Mouse (Mus musculus): Measurements from ENCODE around the gene Vwc2. TPM values are rescaled to one million over a fixed set of nuclear protein-coding genes. Genes with fewer than 3 reads are reported as not detected.

Gene Vwc2
- total RNA-seq (2021) (under 1 TPM; 0.29 to 0.31 TPM), polyA plus RNA-seq (2012; rRNA removed) (0.61 and 1.4 TPM in 2 replicates)
- long read RNA-seq: 0 reads

DNA sequence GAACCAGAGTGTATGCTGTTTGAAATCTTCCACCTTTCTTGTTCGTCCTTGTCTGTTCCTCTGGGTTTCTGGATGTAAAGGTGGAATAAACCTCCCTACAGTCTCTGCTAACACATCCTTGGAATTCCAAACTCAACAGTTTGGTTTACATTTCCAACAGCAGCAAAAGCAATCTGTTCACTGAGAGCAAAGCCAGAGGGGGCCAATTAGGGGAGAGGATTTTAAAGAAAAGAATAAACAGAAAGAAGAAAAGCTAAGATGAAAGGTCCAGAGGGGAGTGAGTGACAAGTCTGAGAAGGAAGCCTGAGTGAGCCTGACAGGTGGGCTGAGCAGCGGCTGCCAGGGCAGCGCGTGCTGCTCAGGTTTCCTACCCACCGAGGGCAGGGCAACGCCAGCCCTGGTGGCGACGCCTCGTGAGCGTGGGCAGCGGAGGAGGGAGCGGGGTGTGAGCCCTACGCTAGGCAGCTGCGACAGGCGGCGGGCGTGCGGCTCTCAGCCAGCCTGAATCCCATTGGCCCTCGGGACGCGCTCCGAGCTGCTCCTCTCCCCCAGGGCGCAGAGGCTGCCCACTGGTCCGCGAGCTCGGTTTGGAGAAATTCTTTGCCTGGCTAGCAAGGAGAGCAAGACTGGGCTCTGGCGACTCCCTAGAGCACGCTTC lies at the start of gene Vwc2:
Vwc2 (plus strand) TSS at position 648 of the 658 bp plus-strand sequence.
- no peak for DNase-seq

DNA sequence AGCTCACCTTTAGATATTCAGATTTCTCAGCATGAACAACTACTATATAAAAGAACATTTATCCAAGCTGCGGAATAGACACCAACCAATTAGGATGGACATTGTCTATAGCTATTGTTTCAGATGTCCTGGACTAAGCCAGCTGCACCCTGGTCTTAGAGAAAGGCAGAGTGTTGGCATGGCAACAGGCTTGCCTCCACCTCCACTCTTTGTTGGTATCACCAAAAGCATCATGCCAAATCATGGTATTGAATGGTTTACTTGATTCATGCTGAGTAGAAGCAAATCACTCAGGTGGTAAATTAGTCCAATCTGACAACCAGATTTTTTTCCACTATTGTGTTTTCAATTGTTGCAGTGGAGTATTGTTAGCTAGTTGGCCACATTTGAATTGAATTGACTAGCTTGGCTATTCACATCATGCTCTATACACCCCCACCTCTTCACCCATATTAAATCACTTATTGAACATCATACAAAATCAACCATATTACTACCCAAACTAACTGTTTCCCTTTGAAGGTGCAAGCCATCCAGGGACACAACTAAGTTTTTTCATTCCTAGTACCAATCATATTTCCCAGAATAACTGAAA lies 25.8 kb upstream of the Vwc2 start:
- no peak for DNase-seq

DNA sequence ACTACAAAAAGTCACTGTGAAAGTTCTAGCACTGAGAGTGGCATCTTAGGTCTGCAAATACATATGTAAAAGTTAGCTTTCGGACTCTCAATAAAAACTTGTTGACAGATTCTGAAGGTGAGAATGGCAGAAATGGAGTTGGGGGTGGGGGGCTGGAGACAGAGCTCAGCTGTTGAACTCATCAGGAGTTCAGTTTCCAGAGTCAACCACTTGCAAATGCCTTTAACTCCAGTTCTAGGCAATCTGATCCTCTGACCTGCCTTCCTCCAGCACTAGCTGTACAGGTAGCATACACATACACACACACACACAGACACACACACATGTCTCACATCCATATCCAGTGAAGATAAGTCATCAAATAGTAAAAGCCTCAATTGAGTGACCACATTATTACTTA lies 16.4 kb upstream of the Vwc2 start:
- no peak for DNase-seq

DNA sequence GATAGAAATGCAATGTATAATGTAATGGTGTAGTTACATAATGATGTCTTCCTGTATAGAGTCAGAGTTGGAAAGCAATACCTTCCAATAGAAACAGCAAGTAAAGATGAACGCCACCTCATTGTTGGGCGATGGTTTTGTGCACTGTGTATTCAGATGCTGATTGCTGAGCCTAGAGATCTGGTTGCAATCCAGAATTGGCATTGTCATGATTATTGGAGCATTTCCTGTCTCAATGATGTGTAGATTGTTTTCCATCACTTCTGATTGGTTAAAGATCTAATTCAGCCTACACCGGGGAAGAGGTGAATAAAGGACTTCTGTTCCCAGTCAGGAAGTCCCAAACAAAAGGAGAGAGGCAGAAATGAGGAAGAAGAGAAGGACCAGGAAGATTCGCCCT lies 15.7 kb upstream of the Vwc2 start:
- DNase-seq: no peak

DNA sequence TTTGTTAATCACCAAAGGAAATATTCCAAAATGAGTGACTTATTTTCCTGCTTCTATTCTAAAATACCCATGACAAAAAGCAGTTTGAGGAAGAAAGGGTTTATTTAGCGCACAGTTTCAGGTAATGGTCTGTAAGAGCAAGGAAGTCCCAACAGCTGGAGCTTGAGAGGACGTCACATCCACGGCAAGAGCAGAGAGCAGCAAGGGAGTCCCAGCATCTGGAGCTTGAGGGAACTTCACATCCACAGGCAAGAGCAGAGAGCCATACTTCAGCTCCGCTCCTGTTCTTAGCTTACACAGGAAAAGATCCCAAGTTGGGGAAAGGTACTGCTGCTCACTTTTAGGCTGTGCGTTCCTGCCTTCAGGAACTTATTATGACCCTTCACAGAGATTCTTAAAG lies 15.0 kb upstream of the Vwc2 start:
- no peak for DNase-seq

DNA sequence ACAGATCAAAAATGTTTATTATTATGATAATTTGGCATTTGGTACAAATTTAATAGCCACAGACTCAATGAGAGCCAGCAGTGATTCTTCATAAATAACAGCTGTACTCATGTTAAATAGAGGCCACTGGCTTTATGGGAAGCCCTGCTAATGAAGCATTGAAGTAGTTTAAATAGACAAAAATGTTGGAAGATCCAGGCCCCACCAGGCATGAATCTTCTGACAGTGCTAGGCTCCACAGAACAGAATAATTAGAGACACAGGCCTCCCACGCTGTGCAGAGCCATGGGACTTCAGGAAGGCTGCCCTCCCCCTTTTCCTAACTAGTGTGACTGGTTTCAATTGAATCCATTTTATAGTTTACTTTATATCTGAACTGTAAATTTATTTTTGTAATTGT lies 11.8 kb upstream of the Vwc2 start:
- no peak for DNase-seq

DNA sequence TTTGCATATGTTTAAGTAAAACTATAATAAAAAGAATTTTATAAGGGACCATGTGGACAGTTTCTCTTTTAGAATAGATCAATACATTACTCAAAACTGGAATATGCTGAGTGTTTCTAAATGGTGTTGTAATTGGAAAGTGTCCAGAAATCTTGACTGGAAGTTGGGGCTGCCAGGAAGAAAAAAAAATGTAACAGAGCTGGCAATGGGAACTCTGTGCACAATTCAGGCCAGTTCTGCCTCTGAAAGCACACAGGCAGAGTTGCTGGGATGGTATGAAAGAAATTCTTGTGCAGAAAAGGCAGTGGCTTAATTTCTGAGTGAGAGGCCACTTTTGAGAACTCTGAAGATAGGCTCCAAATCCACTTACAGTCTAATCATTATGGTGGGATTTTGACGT lies 11.4 kb upstream of the Vwc2 start:
- no peak for DNase-seq

DNA sequence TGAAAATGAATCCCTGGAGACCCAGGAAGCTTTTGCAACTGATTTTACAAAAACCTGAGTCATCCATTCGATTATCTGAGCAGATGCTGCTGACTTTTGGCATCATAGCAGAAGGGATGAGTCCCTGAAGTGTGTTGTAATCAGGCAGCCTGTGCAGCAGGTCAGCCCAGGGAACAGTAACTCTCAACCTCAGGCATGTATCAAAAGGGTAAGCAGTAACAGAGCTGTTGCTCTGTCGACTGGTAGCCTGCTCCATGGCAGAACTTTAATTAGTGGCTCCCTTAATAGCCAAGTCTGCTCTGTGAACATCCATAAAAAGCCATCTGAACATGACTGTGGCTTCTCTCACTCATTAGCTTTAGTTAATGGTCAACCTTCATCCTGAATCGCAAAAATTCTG lies 5.1 kb upstream of the Vwc2 start:
- DNase-seq: no peak

DNA sequence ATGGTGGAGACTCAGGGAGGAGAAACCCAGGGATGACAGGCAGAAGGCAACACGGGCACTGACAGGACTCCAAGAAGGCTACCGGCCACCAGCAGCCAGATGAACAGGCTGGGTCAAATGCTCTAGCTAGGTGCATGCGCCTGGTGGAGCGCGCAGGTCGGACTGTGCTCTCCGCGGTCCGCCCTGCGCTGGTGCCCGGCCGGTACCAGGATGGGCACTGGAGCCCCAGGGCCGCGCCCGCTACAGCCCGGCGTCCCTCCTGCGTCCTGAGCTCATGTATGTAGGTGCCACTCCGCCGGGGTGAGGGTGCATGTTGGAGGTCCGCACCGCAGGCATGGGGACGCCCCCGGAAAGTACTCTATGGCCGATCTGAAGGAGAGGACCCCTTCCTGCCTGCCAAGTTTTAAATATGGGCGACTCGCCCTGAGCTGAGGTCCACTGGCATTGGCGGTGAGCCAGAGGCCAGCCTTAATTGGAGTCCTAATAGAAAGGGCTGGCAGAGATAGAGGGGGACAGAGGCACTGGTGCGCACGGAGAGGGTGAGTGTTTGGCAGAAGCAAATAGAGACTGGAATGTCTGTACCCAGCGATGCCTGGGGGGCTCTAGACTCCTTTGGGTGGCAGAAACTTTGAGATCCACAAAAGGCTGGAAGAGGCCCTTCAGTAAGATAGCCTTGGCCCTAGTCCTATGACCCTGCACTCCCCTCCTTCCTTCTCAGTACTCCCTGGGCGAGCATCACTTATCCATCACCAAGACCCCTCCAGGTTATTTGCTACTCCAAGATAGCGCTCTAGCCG lies 409 bp downstream of the Vwc2 start:
- DNase-seq: no peak

DNA sequence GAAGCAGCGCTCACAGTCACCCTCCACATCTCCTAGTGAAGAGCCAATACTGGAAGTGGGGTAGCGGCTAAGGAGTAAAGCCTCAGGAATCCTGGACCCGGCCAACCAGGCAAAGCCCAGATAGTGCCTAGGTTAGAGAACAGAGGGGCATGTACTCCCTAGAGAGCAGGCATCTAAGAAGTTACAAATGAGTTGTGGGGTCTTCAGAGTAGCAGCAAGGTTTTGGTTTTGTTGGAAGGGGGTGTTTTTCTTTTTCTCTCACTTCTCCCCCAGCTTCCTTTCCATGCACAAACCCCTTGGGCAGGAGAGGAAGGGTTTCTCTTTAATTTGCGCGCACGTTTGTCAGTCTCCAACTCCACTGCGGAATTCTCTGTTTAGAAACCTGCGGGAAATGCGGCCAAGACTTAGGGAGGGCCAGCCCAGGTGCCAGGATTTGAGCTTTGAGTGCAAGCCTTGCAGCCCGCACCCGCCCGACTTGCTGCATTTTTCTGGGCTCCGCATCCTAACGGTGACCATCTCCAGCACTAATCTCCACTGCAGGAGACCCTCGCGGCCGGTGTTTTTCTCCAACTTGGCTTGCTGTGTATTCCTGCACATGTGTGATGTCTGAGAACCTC lies 1.1 kb downstream of the Vwc2 start:
- DNase-seq: no peak

DNA sequence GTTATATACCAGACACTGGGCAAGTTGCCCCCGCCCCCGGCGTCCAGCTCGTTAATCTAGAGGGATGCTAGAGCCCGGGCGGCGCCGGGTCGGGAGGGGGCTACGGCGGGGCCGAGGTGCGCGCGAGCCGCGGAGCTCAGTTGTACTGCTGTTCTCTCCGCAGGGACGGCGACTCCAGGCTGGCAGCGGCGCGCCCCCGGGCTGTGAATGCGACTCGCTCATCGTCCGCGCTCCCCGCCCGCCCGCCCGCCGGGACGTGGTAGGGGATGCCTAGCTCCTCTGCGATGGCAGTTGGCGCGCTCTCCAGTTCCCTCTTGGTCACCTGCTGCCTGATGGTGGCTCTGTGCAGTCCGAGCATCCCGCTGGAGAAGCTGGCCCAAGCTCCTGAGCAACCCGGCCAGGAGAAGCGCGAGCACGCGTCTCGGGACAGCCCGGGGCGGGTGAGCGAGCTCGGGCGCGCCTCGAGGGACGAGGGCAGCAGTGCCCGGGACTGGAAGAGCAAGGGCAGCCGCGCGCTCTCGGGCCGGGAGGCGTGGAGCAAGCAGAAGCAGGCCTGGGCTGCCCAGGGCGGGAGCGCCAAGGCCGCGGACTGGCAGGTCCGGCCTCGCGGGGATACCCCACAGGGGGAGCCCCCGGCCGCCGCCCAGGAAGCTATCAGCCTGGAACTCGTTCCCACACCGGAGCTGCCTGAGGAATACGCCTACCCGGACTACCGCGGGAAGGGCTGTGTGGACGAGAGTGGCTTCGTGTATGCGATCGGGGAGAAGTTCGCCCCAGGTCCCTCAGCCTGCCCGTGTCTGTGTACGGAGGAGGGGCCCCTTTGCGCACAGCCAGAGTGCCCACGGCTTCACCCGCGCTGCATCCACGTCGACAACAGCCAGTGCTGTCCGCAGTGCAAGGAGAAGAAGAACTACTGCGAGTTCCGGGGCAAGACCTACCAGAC lies 1.9 kb downstream of the Vwc2 start:
- no peak for DNase-seq

DNA sequence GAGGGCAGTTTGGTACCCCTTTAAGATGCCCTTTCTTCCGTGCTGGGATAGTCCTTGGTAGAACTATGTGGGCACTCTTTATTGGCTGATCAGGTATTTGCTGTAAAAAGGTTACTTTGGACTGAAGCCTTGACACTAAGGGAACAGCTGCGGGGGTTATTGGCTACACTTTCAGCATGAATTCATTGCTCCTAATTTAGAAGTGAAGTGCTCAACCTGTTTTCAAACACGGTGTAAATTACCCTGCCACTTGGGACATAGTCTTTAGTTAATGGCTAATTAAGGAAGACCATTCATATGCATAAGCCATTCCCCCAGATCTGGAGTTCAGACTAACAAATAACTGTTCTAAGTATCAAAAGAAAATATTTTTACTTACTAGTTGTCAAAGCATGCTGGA lies 2.7 kb downstream of the Vwc2 start:
- no peak for DNase-seq

DNA sequence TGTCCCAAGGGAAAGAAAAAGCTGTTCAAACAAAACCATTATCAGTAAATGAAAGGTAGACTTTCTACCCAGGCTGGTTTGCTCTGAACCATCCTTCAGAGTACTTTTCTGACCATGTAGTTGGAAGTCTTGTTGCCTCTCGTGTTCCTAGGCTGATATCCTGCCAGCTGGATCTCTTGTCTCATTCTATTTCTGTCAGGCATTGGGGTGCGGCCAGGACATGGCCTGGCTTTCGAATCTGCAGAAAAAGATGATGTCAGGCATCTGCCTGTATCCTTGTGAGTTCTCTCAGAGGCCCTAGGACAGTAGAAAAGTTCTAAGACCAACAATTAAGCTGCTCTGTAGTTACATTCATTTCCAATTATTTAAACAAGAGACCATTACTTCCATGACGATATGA lies 8.8 kb downstream of the Vwc2 start:
- no peak for DNase-seq

DNA sequence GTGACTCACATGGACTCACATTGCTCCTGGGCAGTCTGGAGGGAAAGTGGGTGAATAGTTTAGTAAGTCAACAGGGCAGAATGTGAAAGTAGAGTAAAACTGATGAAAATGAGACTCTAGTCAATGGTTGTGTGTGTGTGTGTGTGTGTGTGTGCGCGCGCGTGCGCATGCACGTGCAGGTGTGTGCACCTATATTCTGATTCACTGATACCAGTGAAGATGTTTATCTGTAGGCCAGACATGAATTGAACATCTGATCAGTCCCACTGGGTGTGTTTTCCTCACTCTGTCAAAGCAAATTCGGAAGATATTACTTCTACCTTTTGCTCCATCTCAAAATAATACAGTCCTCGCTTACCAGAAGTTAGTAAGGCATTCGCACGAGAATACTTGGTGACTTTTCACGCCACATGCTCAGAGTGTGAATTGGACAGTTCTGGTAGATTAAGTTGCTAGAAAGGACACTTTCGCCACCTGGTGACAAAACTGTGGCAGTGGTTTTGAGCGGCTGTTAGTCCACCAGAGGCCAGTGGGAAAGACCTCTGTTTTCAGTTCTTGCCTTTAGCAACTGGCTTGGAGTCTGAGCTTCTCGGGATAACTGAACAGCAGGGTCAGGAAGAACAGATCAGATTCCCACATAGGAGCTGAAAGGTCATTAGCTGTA lies 17.5 kb downstream of the Vwc2 start:
- DNase-seq: no peak

DNA sequence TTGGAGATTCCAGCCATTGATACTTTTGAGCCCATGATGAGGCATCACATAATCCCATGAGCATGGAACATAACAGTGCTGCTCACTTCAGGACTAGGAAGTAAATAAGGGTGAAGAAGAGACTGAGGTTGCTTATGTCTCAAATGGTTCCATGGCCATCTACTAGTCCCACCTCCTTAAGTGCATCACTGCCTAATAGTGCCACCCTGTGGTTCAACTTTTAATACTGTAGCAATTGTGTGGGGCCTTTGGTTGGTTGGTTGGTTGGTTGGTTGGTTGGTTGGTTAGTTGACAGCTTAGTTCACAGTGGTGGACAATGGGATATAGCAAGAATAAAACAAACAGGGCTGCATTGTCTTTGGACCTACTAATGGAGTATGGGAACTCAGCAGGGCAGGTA lies 26.6 kb downstream of the Vwc2 start:
- DNase-seq: no peak

DNA sequence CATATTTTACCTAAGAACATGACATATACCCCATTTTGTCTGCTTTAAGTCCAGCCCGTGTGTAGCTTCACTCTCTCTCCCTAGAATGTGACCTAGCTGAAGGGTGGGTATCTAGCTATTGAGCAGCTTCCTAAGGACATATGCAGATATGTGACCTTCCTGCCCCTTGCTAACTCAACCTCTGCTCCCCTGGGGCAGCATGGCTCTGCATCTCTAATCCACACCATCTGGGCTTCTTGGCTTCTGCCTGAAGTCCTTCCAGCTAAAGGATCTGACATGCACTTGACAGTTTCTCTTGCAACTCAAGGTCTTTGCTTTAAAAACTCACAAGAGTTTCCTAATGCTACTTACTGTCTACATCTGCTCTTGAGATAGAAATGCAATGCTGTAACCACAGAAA lies 38.7 kb downstream of the Vwc2 start:
- DNase-seq: no peak

DNA sequence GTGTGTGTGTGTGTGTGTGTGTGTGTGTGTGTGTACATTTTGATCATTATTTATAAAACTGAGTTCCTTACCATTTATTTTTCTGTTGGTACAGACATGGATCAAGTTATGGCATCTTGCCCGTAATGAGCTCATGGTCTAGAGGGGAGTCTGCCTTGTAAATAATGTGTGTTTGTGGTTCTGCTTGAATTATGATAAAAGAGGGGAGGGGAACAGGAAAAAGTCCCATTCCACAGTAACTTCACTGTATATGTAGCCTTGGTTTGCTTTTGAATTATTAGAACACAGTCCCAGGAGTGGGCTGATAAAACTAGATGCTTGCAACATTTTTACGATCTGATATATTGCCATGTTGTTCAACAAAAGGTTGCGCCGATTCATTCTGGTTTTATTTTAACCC lies 57.4 kb downstream of the Vwc2 start:
- no peak for DNase-seq

DNA sequence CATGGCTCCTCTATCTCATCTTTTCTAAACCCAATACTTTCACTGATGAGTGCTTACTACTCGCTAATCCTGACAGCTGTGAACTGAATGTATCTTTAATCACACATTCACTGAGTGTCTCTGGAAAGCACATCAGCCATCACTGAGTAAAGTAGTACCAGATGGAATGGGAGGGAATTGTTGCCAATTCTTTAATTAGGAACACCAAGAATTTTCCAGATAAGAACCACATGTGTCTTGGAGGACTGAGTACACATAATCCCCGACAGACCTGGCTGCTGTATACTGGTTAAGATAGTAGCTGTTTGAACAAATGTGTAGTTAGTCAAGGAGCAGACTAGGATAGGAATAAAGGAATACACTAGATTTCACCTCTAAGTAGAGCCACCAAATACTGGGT lies 61.2 kb downstream of the Vwc2 start:
- DNase-seq: no peak

DNA sequence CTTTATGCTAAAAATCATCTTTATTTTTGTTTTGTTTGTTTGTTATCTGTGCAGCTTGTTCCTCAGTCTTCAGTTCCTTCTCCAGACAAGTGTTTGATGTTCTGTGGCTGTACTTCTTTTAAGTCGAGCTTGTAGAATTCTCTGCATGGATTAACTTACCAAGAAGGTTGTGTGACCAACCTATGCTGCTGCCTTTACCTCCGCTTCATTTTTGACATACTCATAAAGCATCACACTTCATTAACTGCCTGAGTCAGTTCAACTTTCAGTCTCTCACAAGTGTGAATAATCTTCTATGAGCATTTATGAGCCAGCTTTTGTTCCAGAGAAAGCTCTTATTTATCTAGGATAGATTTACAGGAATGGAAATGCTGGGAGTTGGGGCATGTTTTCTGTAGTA lies 68.7 kb downstream of the Vwc2 start:
- DNase-seq: no peak

DNA sequence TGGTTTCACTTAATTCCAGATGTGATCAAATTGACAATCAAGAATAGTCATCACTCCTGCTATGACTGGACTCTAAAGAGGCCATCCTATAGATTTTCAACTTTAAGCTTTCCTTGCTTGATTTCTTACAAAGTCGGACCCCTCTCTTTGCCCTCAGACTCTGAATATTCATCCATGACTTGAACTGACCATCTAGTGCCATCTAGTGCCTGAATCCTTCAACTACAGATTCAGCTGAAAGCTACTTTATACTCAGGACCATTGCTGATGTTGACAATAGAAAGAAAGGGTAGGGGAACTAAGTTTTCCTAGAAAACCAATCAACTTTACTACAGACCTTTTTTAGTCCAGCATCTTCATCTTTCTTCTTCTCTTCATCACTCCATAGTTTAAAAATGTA lies 109.1 kb downstream of the Vwc2 start:
- DNase-seq: no peak

DNA sequence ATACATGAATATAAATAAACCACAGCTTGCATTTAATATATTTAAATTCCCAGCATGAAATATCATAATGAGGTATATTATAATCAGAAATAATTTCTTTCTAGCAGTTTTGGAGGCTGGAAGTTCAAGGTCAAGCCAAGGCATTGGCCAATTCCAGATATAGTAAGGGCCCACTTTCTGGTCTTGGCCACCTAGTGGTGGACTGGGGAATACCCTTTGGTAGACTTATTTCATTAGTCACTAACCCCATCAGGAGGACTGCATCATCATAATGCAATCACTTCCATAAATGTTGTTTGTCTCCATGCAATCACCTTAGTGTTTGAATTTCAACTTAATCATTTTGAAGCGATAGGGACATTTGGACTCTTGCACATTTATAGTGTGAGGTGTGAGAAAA lies 125.3 kb downstream of the Vwc2 start:
- no peak for DNase-seq

All from adrenal gland, adult 2 months (tissue).